Comparison of ENCODE assay signal across 14 mouse cellular contexts in the genomic region with DNA sequence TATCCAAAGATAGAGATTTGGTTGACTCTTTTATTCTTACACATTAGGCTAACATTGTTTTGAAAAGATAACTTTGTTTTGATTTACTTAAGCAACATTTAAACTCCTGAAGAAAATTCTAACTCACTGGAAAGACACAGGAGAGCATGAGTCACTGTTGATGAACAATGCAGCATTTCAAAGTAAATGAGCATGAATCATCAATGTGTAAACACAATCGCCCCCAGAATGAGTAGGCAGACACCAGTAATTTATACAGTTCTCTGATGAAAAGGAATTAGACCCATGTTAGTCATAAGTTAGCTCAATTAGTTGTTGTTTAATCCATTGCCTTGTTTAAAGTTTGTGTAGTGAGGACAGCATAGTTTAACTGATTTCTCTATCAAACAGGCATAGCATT.
DNase-seq lines count a peak whose midpoint lies in the region; ATAC-seq lines count a peak whose summit lies in the region.
"Had no signal": no experiment of that assay in that cellular context is flagged by ENCODE, and none has a peak within 500 bp of the region (broad histone marks: within the 10 kb centered on the region; RNA-seq: fewer than 3 reads in every experiment).

No protein-coding gene starts in this region.

- DNase-seq in layer of hippocampus, adult 9-10 months (ENCODE audit: low spot score), result peak; percentile 1
- DNase-seq in layer of hippocampus, postnatal 10 days (ENCODE audit: low spot score in 2 of 2), result no peak
- DNase-seq in right cerebral cortex, adult 18-20 months, result peak; percentile 13
- no peak for DNase-seq in right cerebral cortex, postnatal 25 days
- peak; percentile 7 for DNase-seq in fibroblast of lung, adult 2 months (ENCODE audit: low read depth)
- DNase-seq in thymus, postnatal 36 days, result no peak
- DNase-seq: adrenal gland, postnatal 14 days; cerebellum, adult 2 months; cerebellum, postnatal 10 days; gastrocnemius, postnatal 10 days; heart, adult 2 months; heart, postnatal 14 days had no signal

- no peak for ATAC-seq in activated CD4-positive, CD25-positive, alpha-beta regulatory T cell, adult 4 months
- ATAC-seq: forebrain, embryonic 14.5 days had no signal

Comparison
In these comparisons a context has a peak if more than half of its experiments do, and no peak if none do; other contexts are left out.
1. DNase-seq: peak in layer of hippocampus, adult 9-10 months (single experiment), right cerebral cortex, adult 18-20 months (single experiment) and fibroblast of lung, adult 2 months (single experiment); none in layer of hippocampus, postnatal 10 days (0 of 2), right cerebral cortex, postnatal 25 days (single experiment) and thymus, postnatal 36 days (0 of 2).